Mouse (Mus musculus): ENCODE results near the gene Oxsr1. TPM values are rescaled to one million over a fixed set of nuclear protein-coding genes. Genes with fewer than 3 reads are reported as not detected.
"Not testable (repeated sequence)": the region's sequence is repeated elsewhere in the genome, so short reads cannot be mapped to it uniquely, and the experiment has no call there.

Oxsr1 gene
- polyA plus RNA-seq, 1 experiment from 2014 or later = 11.7 TPM

- H3K27ac ChIP-seq (replicated peaks in 1 of 2; ENCODE audit: control insufficient read depth in 1 of 2, insufficient read depth in 1 of 2, low read depth in 2 of 2, low read length in 2 of 2) = no peak overlapping the region
- no peak overlapping the region for H3K9ac ChIP-seq (ENCODE audit: low read length)
- no peaks in the 10 kb centered on the region for H3K27me3 ChIP-seq (ENCODE audit: control insufficient read depth, insufficient read depth, low read length)
- no peak overlapping the region for H3K4me2 ChIP-seq (ENCODE audit: low read length)
- H3K4me3 ChIP-seq (ENCODE audit: control insufficient read depth in 1 of 2, insufficient read depth in 1 of 2, low read depth in 1 of 2, low read length in 2 of 2) = no peak overlapping the region
- ATAC-seq (ENCODE audit: insufficient number of reproducible peaks, insufficient read depth, low FRiP score, low read depth) = no peak
- peaks cover 0 to 2% of the 10 kb centered on the region in 2 experiments; a peak in 1 of 4 replicates for H3K4me1 ChIP-seq (ENCODE audit: control insufficient read depth in 2 of 2, insufficient read depth in 2 of 2, low read length in 2 of 2)
- no peaks in the 10 kb centered on the region for H3K9me3 ChIP-seq (ENCODE audit: control insufficient read depth, low read length)
- WGBS = 86% methylated on average over 4 of the region's 4 CpGs
- H3K36me3 ChIP-seq (ENCODE audit: control insufficient read depth, insufficient read depth, low read length) = peaks cover 40% of the 10 kb centered on the region
Observed at GRCm38 (mm10) chr9:119271496-119271895, 50.7 kb downstream of the Oxsr1 start.

- peaks cover 61% of the 10 kb centered on the region for H3K36me3 ChIP-seq (ENCODE audit: control insufficient read depth, insufficient read depth, low read length)
- ATAC-seq (ENCODE audit: insufficient number of reproducible peaks, insufficient read depth, low FRiP score, low read depth) = no peak
- H3K4me1 ChIP-seq (ENCODE audit: control insufficient read depth in 2 of 2, insufficient read depth in 2 of 2, low read length in 2 of 2) = no peaks in the 10 kb centered on the region
- no peaks in the 10 kb centered on the region for H3K27me3 ChIP-seq (ENCODE audit: control insufficient read depth, insufficient read depth, low read length)
- no peaks in the 10 kb centered on the region for H3K9me3 ChIP-seq (ENCODE audit: control insufficient read depth, low read length)
- WGBS = 90% methylated on average over 11 of the region's 11 CpGs
- no peak overlapping the region for H3K9ac ChIP-seq (ENCODE audit: low read length)
- H3K4me3 ChIP-seq (ENCODE audit: control insufficient read depth in 1 of 2, insufficient read depth in 1 of 2, low read depth in 1 of 2, low read length in 2 of 2) = no peak overlapping the region
- H3K4me2 ChIP-seq (ENCODE audit: low read length) = no peak overlapping the region
- H3K27ac ChIP-seq (replicated peaks in 1 of 2; ENCODE audit: control insufficient read depth in 1 of 2, insufficient read depth in 1 of 2, low read depth in 2 of 2, low read length in 2 of 2) = no peak overlapping the region
Observed at GRCm38 (mm10) chr9:119268588-119269145, 53.6 kb downstream of the Oxsr1 start.

GRCm38 (mm10) chr9:119268120-119268519 is 54.1 kb downstream of the Oxsr1 start:
- Histone ChIP-seq H3K4me2 (ENCODE audit: low read length) (no peak overlapping the region), H3K4me3 (ENCODE audit: control insufficient read depth in 1 of 2, insufficient read depth in 1 of 2, low read depth in 1 of 2, low read length in 2 of 2) (no peak overlapping the region), H3K4me1 (ENCODE audit: control insufficient read depth in 2 of 2, insufficient read depth in 2 of 2, low read length in 2 of 2) (no peaks in the 10 kb centered on the region), H3K9ac (ENCODE audit: low read length) (no peak overlapping the region), H3K27ac (replicated peaks in 1 of 2; ENCODE audit: control insufficient read depth in 1 of 2, insufficient read depth in 1 of 2, low read depth in 2 of 2, low read length in 2 of 2) (no peak overlapping the region), H3K36me3 (ENCODE audit: control insufficient read depth, insufficient read depth, low read length) (peaks cover 63% of the 10 kb centered on the region), H3K27me3 (ENCODE audit: control insufficient read depth, insufficient read depth, low read length) (no peaks in the 10 kb centered on the region), H3K9me3 (ENCODE audit: control insufficient read depth, low read length) (no peaks in the 10 kb centered on the region)
- no peak for ATAC-seq (ENCODE audit: insufficient number of reproducible peaks, insufficient read depth, low FRiP score, low read depth)
- 87% methylated on average over 6 of the region's 6 CpGs for WGBS

- not testable (repeated sequence) for ATAC-seq (ENCODE audit: insufficient number of reproducible peaks, insufficient read depth, low FRiP score, low read depth)
Observed at GRCm38 (mm10) chr9:119266121-119266395, 56.2 kb downstream of the Oxsr1 start.

GRCm38 (mm10) chr9:119265373-119266120 is 56.7 kb downstream of the Oxsr1 start:
- not testable (repeated sequence) for H3K4me3 ChIP-seq (ENCODE audit: control insufficient read depth in 1 of 2, insufficient read depth in 1 of 2, low read depth in 1 of 2, low read length in 2 of 2); H3K4me1 ChIP-seq (ENCODE audit: control insufficient read depth in 2 of 2, insufficient read depth in 2 of 2, low read length in 2 of 2); H3K9ac ChIP-seq (ENCODE audit: low read length); H3K4me2 ChIP-seq (ENCODE audit: low read length); H3K27ac ChIP-seq (replicated peaks in 1 of 2; ENCODE audit: control insufficient read depth in 1 of 2, insufficient read depth in 1 of 2, low read depth in 2 of 2, low read length in 2 of 2); ATAC-seq (ENCODE audit: insufficient number of reproducible peaks, insufficient read depth, low FRiP score, low read depth); H3K27me3 ChIP-seq (ENCODE audit: control insufficient read depth, insufficient read depth, low read length); H3K9me3 ChIP-seq (ENCODE audit: control insufficient read depth, low read length)
- peaks cover 69% of the 10 kb centered on the region for H3K36me3 ChIP-seq (ENCODE audit: control insufficient read depth, insufficient read depth, low read length)
- WGBS = 63% methylated on average over 1 of the region's 1 CpGs

More at GRCm38 (mm10) chr9:119266121-119266395, 56.2 kb downstream of the Oxsr1 start:
- H3K4me3 ChIP-seq (ENCODE audit: control insufficient read depth in 1 of 2, insufficient read depth in 1 of 2, low read depth in 1 of 2, low read length in 2 of 2); H3K4me2 ChIP-seq (ENCODE audit: low read length); H3K9me3 ChIP-seq (ENCODE audit: control insufficient read depth, low read length); H3K9ac ChIP-seq (ENCODE audit: low read length); H3K27ac ChIP-seq (replicated peaks in 1 of 2; ENCODE audit: control insufficient read depth in 1 of 2, insufficient read depth in 1 of 2, low read depth in 2 of 2, low read length in 2 of 2); H3K4me1 ChIP-seq (ENCODE audit: control insufficient read depth in 2 of 2, insufficient read depth in 2 of 2, low read length in 2 of 2); H3K27me3 ChIP-seq (ENCODE audit: control insufficient read depth, insufficient read depth, low read length): not testable (repeated sequence)
- peaks cover 66% of the 10 kb centered on the region for H3K36me3 ChIP-seq (ENCODE audit: control insufficient read depth, insufficient read depth, low read length)
- WGBS = 91% methylated on average over 5 of the region's 5 CpGs

GRCm38 (mm10) chr9:119263067-119263466 is 59.2 kb downstream of the Oxsr1 start:
- Histone ChIP-seq H3K27ac (replicated peaks in 1 of 2; ENCODE audit: control insufficient read depth in 1 of 2, insufficient read depth in 1 of 2, low read depth in 2 of 2, low read length in 2 of 2) (no peak overlapping the region), H3K4me1 (ENCODE audit: control insufficient read depth in 2 of 2, insufficient read depth in 2 of 2, low read length in 2 of 2) (no peaks in the 10 kb centered on the region), H3K9me3 (ENCODE audit: control insufficient read depth, low read length) (no peaks in the 10 kb centered on the region), H3K36me3 (ENCODE audit: control insufficient read depth, insufficient read depth, low read length) (peaks cover 81% of the 10 kb centered on the region), H3K4me3 (ENCODE audit: control insufficient read depth in 1 of 2, insufficient read depth in 1 of 2, low read depth in 1 of 2, low read length in 2 of 2) (no peak overlapping the region), H3K4me2 (ENCODE audit: low read length) (no peak overlapping the region), H3K27me3 (ENCODE audit: control insufficient read depth, insufficient read depth, low read length) (no peaks in the 10 kb centered on the region), H3K9ac (ENCODE audit: low read length) (no peak overlapping the region)
- 89% methylated on average over 4 of the region's 4 CpGs for WGBS
- ATAC-seq (ENCODE audit: insufficient number of reproducible peaks, insufficient read depth, low FRiP score, low read depth) = no peak

GRCm38 (mm10) chr9:119260825-119261224 is 61.4 kb downstream of the Oxsr1 start:
- no peaks in the 10 kb centered on the region for H3K9me3 ChIP-seq (ENCODE audit: control insufficient read depth, low read length)
- H3K36me3 ChIP-seq (ENCODE audit: control insufficient read depth, insufficient read depth, low read length) = peaks cover 81% of the 10 kb centered on the region
- H3K4me2 ChIP-seq (ENCODE audit: low read length) = no peak overlapping the region
- H3K4me1 ChIP-seq (ENCODE audit: control insufficient read depth in 2 of 2, insufficient read depth in 2 of 2, low read length in 2 of 2) = no peaks in the 10 kb centered on the region
- no peak overlapping the region for H3K4me3 ChIP-seq (ENCODE audit: control insufficient read depth in 1 of 2, insufficient read depth in 1 of 2, low read depth in 1 of 2, low read length in 2 of 2)
- H3K9ac ChIP-seq (ENCODE audit: low read length) = no peak overlapping the region
- WGBS = 91% methylated on average over 2 of the region's 2 CpGs
- no peak for ATAC-seq (ENCODE audit: insufficient number of reproducible peaks, insufficient read depth, low FRiP score, low read depth)
- H3K27ac ChIP-seq (replicated peaks in 1 of 2; ENCODE audit: control insufficient read depth in 1 of 2, insufficient read depth in 1 of 2, low read depth in 2 of 2, low read length in 2 of 2) = no peak overlapping the region
- no peaks in the 10 kb centered on the region for H3K27me3 ChIP-seq (ENCODE audit: control insufficient read depth, insufficient read depth, low read length)

- Histone ChIP-seq H3K4me1 (ENCODE audit: control insufficient read depth in 2 of 2, insufficient read depth in 2 of 2, low read length in 2 of 2) (no peaks in the 10 kb centered on the region), H3K9me3 (ENCODE audit: control insufficient read depth, low read length) (no peaks in the 10 kb centered on the region), H3K9ac (ENCODE audit: low read length) (no peak overlapping the region), H3K27me3 (ENCODE audit: control insufficient read depth, insufficient read depth, low read length) (no peaks in the 10 kb centered on the region), H3K36me3 (ENCODE audit: control insufficient read depth, insufficient read depth, low read length) (peaks cover 87% of the 10 kb centered on the region), H3K27ac (replicated peaks in 1 of 2; ENCODE audit: control insufficient read depth in 1 of 2, insufficient read depth in 1 of 2, low read depth in 2 of 2, low read length in 2 of 2) (no peak overlapping the region), H3K4me3 (ENCODE audit: control insufficient read depth in 1 of 2, insufficient read depth in 1 of 2, low read depth in 1 of 2, low read length in 2 of 2) (no peak overlapping the region), H3K4me2 (ENCODE audit: low read length) (no peak overlapping the region)
- WGBS = 94% methylated on average over 2 of the region's 2 CpGs
- no peak for ATAC-seq (ENCODE audit: insufficient number of reproducible peaks, insufficient read depth, low FRiP score, low read depth)
Observed at GRCm38 (mm10) chr9:119258785-119259184, 63.4 kb downstream of the Oxsr1 start.

Data from heart, embryonic 14.5 days (tissue).